Mouse (Mus musculus) limb, embryonic 11.5 days (tissue): ENCODE data around the gene Olfr1225. TPM values are rescaled to one million over a fixed set of nuclear protein-coding genes. Genes with fewer than 3 reads are reported as not detected.

Experiments
- polyA plus RNA-seq: library from polyadenylated mRNA; unstranded; fragments of >200 nt; fragmentation: Nextera tagmentation; extraction: Ambion mirVana; gene quantifications from 2 replicates; pipeline ENCODE4 v1.2.1, GENCODE M21; 2014

The Olfr1225 gene
- polyA plus RNA-seq, 1 experiment from 2014 or later = not detected

Other genes with a start within 250 kb of the Olfr1225 start
- gene Olfr1211, start 236.6 kb downstream of the Olfr1225 start, polyA plus RNA-seq = not detected in 2 replicates
- gene Olfr1212, start 220.7 kb downstream of the Olfr1225 start, polyA plus RNA-seq = not detected in 2 replicates
- gene Gm13762, start 194.4 kb downstream of the Olfr1225 start, polyA plus RNA-seq = not detected in 2 replicates
- gene Olfr1214, start 182.0 kb downstream of the Olfr1225 start, polyA plus RNA-seq = not detected in 2 replicates
- gene Olfr1215, start 167.7 kb downstream of the Olfr1225 start, polyA plus RNA-seq = not detected in 2 replicates
- not detected in 2 replicates for gene Olfr1216, start 156.3 kb downstream of the Olfr1225 start, polyA plus RNA-seq
- not detected in 2 replicates for gene Olfr1217, start 142.6 kb downstream of the Olfr1225 start, polyA plus RNA-seq
- not detected in 2 replicates for gene Olfr1218, start 113.5 kb downstream of the Olfr1225 start, polyA plus RNA-seq
- not detected in 2 replicates for gene Olfr1219, start 91.2 kb downstream of the Olfr1225 start, polyA plus RNA-seq
- not detected in 2 replicates for gene Olfr1220, start 67.8 kb downstream of the Olfr1225 start, polyA plus RNA-seq
- not detected in 2 replicates for gene Olfr1221, start 57.4 kb downstream of the Olfr1225 start, polyA plus RNA-seq
- gene Olfr1222, start 41.6 kb downstream of the Olfr1225 start, polyA plus RNA-seq = not detected in 2 replicates
- not detected in 2 replicates for gene Olfr1223, start 23.1 kb downstream of the Olfr1225 start, polyA plus RNA-seq
- gene Olfr1224-ps1, start 10.6 kb downstream of the Olfr1225 start, polyA plus RNA-seq = not detected in 2 replicates
- gene Olfr1226, start 25.4 kb upstream of the Olfr1225 start, polyA plus RNA-seq = not detected in 2 replicates
- gene Olfr1228, start 79.4 kb upstream of the Olfr1225 start, polyA plus RNA-seq = not detected in 2 replicates
- not detected in 2 replicates for gene Olfr1229, start 113.3 kb upstream of the Olfr1225 start, polyA plus RNA-seq
- gene Olfr1230, start 122.6 kb upstream of the Olfr1225 start, polyA plus RNA-seq = not detected in 2 replicates
- not detected in 2 replicates for gene Olfr1231, start 132.4 kb upstream of the Olfr1225 start, polyA plus RNA-seq
- gene Olfr1232, start 155.0 kb upstream of the Olfr1225 start, polyA plus RNA-seq = not detected in 2 replicates
- not detected in 2 replicates for gene Olfr1233, start 167.7 kb upstream of the Olfr1225 start, polyA plus RNA-seq
- gene Olfr1234, start 190.2 kb upstream of the Olfr1225 start, polyA plus RNA-seq = not detected in 2 replicates
- gene Olfr1238, start 235.0 kb upstream of the Olfr1225 start, polyA plus RNA-seq = not detected in 2 replicates
- not detected in 2 replicates for gene Olfr1239, start 245.7 kb upstream of the Olfr1225 start, polyA plus RNA-seq